Mouse (Mus musculus) lung, postnatal 0 days (tissue): ENCODE measurements around the gene Themis2.
"Not testable (repeated sequence)": the region's sequence is repeated elsewhere in the genome, so short reads cannot be mapped to it uniquely, and the experiment has no call there.

ENCODE experiments used
- CTCF ChIP-seq: IDR thresholded peaks from 2 replicates; pipeline ENCODE4 v1.5.1; 2016; ENCODE audit warnings: antibody characterized with exemption, mild to moderate bottlenecking
- EP300 ChIP-seq: IDR thresholded peaks from 2 replicates; pipeline ENCODE4 v1.6.1; 2016; ENCODE audit warnings: antibody characterized with exemption, mild to moderate bottlenecking, control low read depth

DNA sequence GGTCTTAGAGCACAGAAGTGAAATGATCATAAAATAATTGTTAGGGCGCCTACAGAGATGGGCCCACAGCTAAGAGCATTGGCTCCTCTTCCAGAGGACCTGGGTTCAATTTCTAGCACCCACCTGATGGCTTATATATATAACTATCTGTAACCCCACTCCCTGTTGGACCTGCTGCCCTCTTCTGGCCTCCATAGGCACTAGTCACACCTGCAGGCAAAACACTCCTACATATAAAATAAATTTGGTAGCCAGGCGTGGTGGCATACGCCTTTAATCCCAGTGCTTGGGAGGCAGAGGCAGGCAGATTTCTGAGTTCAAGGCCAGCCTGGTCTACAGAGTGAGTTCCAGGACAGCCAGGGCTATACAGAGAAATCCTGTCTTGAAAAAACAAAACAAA lies 33.1 kb downstream of the Themis2 start:
- TF ChIP-seq CTCF, EP300: not testable (repeated sequence)
